Mouse (Mus musculus) embryo, embryonic 10.5 days (tissue): ENCODE measurements around the gene Jazf1.

Experiments used
- DNase-seq: peaks from one replicate; pipeline ENCODE4 v3.0.0-alpha.2; 2015; ENCODE audit warnings: low spot score

Jazf1 gene

GRCm38 (mm10) chr6:53067989-53068874, at the start of gene Jazf1:
Gene Jazf1, minus strand, starts transcription at chr6:53068631.
- peak; percentile 56 for DNase-seq

DNA sequence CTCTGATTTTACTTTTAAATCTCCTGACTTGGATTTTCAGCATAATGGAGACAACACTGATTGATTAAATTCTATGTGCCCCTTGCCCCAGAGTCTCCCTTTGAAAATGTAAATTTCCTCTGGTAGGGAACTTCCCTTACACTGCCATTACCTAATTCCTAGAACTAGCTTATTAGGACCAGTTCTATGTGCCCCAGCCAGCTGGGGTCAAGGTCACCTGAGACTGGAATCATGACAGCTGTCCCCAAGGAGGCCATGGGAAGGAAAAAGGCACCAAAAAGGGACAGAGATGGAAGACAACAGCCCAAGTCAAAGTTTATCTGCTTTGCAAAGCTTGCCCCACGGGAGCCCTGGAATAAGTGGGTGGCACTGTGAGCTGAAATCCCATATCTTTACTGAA, 49.4 kb upstream of the Jazf1 start:
- no peak for DNase-seq

GRCm38 (mm10) chr6:53086879-53087278, 18.4 kb upstream of the Jazf1 start:
- no peak for DNase-seq

DNA sequence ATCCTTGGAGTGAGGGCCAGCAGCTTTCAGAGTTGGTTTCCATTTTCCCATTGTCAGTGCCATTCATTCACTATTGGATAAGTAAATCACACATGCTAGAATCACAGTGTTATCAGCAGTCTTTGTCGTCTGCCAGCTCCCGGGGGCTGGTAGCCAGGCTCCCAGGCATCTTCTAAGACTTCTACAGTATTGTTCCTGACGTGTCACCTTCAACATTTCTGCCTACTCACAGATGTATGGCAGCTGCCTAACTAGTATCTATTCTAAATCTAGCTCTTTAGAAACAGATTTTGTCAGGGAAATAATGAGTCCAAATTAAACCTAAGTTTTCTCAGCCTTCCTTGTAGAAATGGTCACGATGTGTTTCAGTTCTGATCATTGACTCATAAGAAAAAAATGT, 12.8 kb upstream of the Jazf1 start:
- no peak for DNase-seq

- DNase-seq = no peak
Measured at GRCm38 (mm10) chr6:53078671-53079070, 10.2 kb upstream of the Jazf1 start.

- no peak for DNase-seq
Measured at GRCm38 (mm10) chr6:53071732-53072131, 3.3 kb upstream of the Jazf1 start.

GRCm38 (mm10) chr6:53069976-53070575, 1.6 kb upstream of the Jazf1 start:
- DNase-seq = no peak

DNA sequence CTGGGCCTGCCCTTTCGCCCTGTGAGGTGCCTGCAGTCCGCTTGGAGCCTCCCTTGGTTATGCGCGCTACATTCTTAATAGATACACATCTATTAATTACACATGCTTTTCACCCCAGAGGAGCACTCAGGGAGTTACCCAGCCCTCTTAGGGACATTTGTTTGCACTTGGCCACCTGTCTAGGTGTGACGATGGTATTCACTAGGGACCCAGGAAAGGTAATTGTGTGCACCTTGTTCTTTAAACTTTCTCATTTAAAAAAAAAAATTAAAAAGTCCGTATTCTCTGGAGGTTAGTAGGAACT, 396 bp upstream of the Jazf1 start:
- no peak for DNase-seq

DNA sequence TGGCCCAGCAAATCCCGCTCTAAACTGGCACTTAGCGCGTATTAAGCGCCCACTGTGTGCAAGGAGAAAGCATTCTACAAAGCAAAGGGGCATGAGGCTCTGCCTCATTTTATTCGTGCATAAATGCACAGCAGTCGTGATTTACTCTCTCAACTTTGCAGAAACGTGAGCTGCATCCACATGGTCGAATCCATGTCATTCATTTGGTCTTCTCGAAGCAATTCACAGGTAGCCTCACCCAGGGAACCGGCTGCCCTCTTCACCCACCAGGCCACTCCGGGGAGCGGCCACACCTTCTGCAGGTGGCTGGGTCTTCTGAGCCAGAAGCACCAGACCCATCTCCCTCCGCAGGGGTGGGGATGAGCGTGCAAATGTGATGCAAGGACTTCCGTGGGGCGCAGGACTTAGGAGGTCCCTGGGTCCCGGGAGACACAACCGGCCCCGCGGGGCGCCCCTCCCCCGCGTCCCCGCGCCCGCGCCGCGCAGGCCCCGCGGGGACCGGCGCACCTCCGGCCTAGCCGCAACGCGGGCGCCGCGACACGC, 914 bp downstream of the Jazf1 start:
- peak; percentile 22 for DNase-seq

GRCm38 (mm10) chr6:53066978-53067377, 1.5 kb downstream of the Jazf1 start:
- no peak for DNase-seq

- DNase-seq = no peak
Measured at GRCm38 (mm10) chr6:53064070-53064469, 4.4 kb downstream of the Jazf1 start.

DNA sequence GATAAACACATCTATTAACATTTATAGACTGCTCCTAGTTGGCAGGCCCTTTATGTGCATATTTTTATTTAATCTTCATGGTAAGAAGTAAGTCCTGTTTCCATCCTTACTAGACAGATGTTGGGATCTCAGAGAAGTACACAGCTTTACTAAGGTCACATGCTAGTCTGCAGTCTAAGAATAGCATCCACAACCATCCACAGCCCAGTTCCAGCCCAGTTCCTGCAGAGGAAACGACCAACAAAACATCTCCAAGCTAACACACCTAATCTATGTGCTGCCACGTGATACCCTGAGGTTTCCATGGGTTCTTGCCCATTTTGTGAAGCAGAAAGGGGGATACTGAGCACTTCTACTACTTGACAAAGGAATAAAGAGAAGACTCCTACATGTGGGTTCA, 13.5 kb downstream of the Jazf1 start:
- DNase-seq = no peak

DNA sequence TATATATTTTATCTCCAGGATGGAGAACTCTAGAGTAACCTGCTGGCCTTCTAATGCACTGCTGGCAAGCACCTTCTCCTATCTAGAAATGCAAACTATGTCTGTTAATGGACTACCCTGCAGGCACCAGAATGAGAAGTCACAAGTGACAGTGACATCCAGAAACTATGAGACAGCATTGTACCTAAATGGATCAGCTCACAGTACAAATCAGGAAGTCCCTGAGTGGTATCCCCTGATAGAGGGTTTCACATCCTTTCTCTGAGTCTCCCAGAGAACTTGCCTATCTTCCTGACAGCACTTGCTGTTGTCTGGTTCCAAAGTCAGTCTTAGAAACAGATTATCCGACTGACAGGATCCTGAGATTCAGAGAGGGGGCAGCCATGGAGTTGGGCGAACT, 22.9 kb downstream of the Jazf1 start:
- DNase-seq = no peak

GRCm38 (mm10) chr6:53038176-53038575, 30.3 kb downstream of the Jazf1 start:
- DNase-seq = no peak

DNA sequence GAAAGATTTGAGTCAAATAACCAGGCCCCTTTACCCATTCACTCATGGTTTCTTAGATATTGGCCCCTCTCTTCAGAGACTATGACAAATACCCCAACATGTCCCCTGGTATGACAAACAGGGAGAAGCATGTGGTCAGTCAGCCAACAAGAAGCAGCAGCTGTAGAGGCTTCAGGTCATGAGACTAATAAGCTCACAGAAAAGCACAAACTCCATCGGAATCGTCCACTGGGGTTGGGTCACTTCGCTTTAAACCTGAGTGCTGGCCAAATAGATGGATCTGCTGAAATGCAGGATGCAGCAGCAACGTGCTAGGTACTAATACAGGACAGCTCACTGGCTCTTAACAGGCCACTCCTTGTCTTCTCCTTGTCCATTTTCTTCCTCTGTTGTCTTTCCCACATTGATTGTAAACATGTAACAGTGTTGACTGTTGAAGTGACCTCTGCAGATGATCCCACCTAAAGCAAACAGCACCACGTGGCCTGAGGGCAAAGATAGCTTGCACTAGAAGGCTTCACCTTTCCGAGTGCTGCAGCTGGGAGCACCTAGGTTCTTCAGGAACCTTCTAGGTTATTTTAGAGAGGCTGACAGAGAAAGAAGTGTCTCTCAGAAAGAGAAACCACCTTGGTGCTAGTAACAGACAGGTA, 33.9 kb downstream of the Jazf1 start:
- DNase-seq = no peak

- DNase-seq = peak; percentile 56
Measured at GRCm38 (mm10) chr6:53032730-53033484, 35.5 kb downstream of the Jazf1 start.

DNA sequence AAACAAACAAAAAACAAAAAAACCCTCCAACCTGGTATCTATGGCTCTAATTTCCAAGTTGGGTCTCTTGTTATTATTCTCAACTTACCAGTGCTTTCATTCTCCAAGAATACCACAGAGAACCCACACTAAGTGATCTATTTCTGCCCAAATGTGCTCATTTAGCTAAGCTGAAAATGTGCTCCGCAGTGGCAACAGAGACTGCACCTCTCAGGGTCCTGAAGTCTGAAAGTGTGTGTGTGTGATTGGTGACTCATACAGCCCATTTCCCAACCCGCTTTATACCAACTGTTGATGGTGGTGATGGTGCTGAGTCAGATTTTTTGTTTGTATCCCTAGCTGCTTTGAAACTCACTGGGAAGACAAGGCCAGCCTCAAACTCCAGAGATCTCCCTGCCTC, 46.4 kb downstream of the Jazf1 start:
- DNase-seq = no peak

DNA sequence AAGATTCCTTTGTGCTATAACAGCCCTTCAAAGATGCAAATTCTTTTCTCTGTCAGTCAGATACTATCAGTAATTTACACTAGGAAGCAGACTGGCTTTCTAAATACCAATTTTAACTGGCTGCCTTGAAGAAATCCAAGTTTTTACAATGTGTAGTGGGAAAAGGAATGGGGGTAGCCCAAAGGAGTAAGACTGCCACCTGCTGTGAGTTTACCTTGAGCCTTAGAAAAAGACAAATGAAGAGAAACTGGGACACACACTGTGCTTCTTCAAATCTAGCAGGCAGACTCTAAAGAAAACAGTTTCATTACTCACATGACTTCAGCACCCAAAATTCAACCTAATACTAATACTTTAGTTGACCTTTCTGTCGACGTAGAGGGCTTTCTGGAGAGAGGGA, 47.4 kb downstream of the Jazf1 start:
- DNase-seq = no peak

GRCm38 (mm10) chr6:53017357-53018205, 50.9 kb downstream of the Jazf1 start:
- peak; percentile 19 for DNase-seq

- DNase-seq = no peak
Measured at GRCm38 (mm10) chr6:53014460-53015455, 53.7 kb downstream of the Jazf1 start.
